Mouse (Mus musculus) brain, adult 10 weeks (tissue): ENCODE data around the gene Pde6h. TPM values are rescaled to one million over a fixed set of nuclear protein-coding genes. Genes with fewer than 3 reads are reported as not detected.

ENCODE experiments used
- polyA plus RNA-seq: library from polyadenylated mRNA; stranded (reverse); fragments of 350-450 nt; fragmentation: Illumina TruSeq; extraction: RNeasy Lipid Tissue Mini Kit (QIAGEN cat#74804); gene quantifications from one replicate; pipeline ENCODE4 v1.2.3, GENCODE M21; 2015; ENCODE audit warnings: low read depth, low replicate concordance

Pde6h gene
- polyA plus RNA-seq = 2.7 TPM

DNA sequence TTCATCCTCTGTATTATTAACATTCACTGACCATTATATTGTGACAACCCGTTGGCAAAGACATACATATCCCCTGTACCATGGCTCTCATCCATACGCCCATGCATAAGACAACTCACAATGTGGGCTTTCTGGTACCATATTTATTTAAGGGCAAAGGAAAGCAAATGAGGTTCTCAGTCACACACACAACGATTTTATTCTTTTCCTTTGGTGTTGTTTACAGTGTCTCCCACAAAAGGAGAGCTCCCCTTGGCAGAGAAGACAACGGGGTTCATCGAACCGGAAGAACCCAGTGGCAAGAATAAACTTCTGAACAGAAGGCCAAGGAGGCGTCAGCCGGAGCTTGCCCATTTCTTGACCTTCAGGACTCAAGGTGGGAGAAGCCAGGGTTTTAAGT, at the start of gene Pde6h:
Gene Pde6h (plus strand): TSS at position 301 of the 400 bp plus-strand sequence.

DNA sequence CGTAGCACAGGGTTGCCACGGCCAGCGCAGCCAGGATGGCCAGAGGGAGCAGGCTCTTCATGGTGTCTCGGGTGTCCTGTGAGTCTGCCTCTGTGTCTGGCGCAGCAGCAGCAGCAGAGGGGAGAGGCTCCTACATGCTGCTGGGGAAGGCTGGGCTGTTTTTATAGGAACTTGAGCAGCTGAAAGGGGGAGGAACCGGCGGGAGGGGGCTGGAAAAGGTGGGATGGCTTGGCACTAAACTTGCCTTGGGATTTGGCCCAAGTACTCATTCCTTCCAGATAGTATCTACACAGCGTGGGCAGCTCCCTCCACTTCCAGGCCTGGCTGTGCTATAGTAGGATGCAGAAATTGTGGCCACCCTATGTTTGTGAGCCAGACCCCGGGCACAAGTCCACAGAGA, 48.0 kb upstream of the Pde6h start, which contains the start of gene Mgp:
Gene Mgp (minus strand): TSS at position 154 of the 400 bp plus-strand sequence.

DNA sequence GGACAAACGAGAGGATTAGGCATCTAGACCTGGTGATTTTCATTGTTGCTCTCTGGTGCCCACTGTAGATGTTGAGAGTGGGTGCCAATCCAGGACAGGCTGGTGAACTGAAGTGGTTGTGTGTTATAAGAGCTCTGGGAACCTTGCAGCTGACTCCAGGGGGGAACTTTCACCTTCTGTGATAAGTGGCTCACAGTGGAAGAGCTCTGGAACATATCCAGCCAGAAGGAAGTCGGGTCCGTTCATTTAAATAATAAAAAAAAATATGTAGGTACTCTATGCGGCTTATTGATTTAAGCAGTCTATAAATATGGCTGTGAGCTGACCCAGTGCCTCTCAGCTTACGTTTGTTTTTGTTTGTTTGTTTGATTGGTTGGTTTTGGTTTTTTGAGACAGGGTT, 1.6 kb upstream of the Pde6h start, which contains the start of gene Erp27:
Gene Erp27 (minus strand): TSS at position 101 of the 400 bp plus-strand sequence.

DNA sequence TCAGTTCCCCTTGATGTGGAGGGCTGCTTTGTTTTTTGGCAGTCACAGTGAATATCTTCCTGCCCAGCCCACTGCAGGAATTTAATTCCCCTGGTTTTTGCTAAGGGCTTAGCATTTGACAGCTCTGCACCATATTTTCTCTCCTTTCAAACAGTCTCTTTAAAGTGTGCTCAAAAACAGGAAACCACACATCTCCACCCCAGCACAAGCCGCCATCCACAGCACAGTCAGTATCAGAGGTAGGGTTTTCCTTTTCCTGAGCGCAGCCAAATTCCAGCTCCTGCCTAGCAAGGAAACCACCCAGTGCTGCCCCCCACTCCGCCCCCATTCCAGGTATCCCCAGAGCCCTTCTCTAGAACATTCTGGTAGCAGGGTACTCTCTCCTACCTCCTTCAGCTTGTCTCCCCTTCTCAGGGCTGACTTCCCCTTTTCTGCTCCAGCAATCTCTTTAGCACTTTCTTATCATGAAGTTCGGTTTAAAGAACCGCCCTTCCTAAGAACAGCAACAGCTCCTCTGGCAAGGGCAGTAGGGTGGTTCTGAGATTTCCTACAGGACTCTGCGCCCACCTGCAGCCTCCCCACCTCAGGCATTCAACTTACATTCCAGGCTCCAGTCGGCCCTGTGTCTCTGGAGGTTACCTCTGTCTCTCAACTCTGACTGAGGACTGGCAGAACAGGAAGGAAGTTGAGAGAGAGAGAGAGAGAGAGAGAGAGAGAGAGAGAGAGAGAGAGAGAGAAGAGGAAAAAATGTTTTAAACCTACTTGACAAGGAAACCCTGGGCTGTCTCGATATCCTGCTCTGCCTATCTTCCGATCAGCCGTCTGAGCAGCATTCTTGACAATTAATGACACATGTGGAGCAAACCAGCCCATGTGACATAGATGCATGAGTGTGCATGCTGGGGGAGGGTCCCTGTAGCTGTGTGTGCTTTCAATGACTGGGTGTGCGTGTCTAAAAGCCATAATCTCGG, 17.7 kb downstream of the Pde6h start, which contains the start of gene Arhgdib:
Gene Arhgdib (minus strand): TSS at position 849 of the 971 bp plus-strand sequence.

Other genes starting within 250 kb of the Pde6h start
- 0.48 TPM for gene Gucy2c, start 142.1 kb upstream of the Pde6h start, polyA plus RNA-seq
- not detected for gene Hist4h4, start 119.4 kb upstream of the Pde6h start, polyA plus RNA-seq
- 38.7 TPM for gene H2afj, start 115.6 kb upstream of the Pde6h start, polyA plus RNA-seq
- 1.6 TPM for gene BC049715, start 96.2 kb upstream of the Pde6h start, polyA plus RNA-seq
- gene Wbp11, start 95.6 kb upstream of the Pde6h start, polyA plus RNA-seq = 60.9 TPM
- gene Smco3, start 88.4 kb upstream of the Pde6h start, polyA plus RNA-seq = 13.2 TPM
- 0.18 TPM for gene Art4, start 66.1 kb upstream of the Pde6h start, polyA plus RNA-seq
- gene Mgp, start 48.0 kb upstream of the Pde6h start, polyA plus RNA-seq = 92.3 TPM
- gene Erp27, start 1.7 kb upstream of the Pde6h start, polyA plus RNA-seq = 0.54 TPM
- gene Arhgdib, start 18.1 kb downstream of the Pde6h start, polyA plus RNA-seq = 29.8 TPM
- 13.2 TPM for gene Rerg, start 246.7 kb downstream of the Pde6h start, polyA plus RNA-seq